10 mouse cellular contexts compared by ENCODE assay signal in the genomic region with DNA sequence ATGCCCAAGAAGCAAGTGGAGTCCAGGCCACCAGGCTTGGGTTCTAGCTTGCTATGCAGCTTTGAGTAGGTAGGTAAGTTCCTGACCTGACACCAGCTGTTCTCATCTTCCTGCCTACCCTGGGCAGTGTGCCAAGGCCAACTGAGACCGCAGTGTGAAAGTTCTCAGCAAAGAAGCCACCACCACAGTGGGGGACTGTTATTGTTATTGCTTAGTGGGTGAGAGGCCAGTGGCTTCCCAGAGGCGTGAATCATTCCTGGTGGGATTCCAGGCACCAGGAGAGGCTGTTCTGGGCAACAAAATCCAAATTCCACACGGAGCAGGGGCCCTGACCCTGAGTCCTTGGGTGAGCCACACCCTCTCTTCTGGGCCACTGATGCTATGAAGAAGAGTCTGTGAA. TPM values are rescaled to one million over a fixed set of nuclear protein-coding genes. Genes with fewer than 3 reads are reported as not detected.
DNase-seq lines count a peak whose midpoint lies in the region; ATAC-seq and TF ChIP-seq lines count a peak whose summit lies in the region.
"Had no signal": no experiment of that assay in that cellular context is flagged by ENCODE, and none has a peak within 500 bp of the region (broad histone marks: within the 10 kb centered on the region; RNA-seq: fewer than 3 reads in every experiment).

No protein-coding gene starts in this region.

- DNase-seq in heart, adult 11 months, result peak; percentile 96
- no peak for DNase-seq in heart, embryonic 10.5 days (ENCODE audit: low spot score)
- peak; percentile 84 for DNase-seq in 3134 (ENCODE audit: extremely low read depth, insufficient read length, low spot score)
- peak; percentile 59 to 64 for DNase-seq in adrenal gland, postnatal 36 days
- peak; percentile 29 for DNase-seq in lung, embryonic 14.5 days
- DNase-seq in left cerebral cortex, postnatal 36 days (ENCODE audit: low spot score in 2 of 2), result no peak
- DNase-seq in forebrain, embryonic 11.5 days (ENCODE audit: low spot score), result no peak
- DNase-seq: liver, embryonic 13.5 days had no signal

- H3K36me3 ChIP-seq in heart, embryonic 10.5 days, result no peaks in the 10 kb centered on the region
- no peaks in the 10 kb centered on the region for H3K36me3 ChIP-seq in lung, embryonic 14.5 days (ENCODE audit: insufficient read depth)
- no peaks in the 10 kb centered on the region for H3K36me3 ChIP-seq in forebrain, embryonic 11.5 days (ENCODE audit: control insufficient read depth, insufficient read depth, low read length)
- H3K36me3 ChIP-seq: G1E; liver, embryonic 13.5 days had no signal

- ATAC-seq in lung, embryonic 14.5 days (ENCODE audit: insufficient read depth), result no peak
- ATAC-seq in erythroid progenitor cell, adult 5-6 weeks (replicated peaks; ENCODE audit: low FRiP score, poor library complexity, severe bottlenecking), result no peak
- no peak for ATAC-seq in forebrain, embryonic 11.5 days (replicated peaks; ENCODE audit: low FRiP score)

- H3K27ac ChIP-seq in heart, embryonic 10.5 days, result no peak overlapping the region
- H3K27ac ChIP-seq in lung, embryonic 14.5 days (ENCODE audit: low read depth), result no peak overlapping the region
- no peak overlapping the region for H3K27ac ChIP-seq in forebrain, embryonic 11.5 days (ENCODE audit: low read depth, low read length)
- H3K27ac ChIP-seq: liver, embryonic 13.5 days had no signal

- H3K4me3 ChIP-seq in heart, embryonic 10.5 days, result no peak overlapping the region
- H3K4me3 ChIP-seq in lung, embryonic 14.5 days (ENCODE audit: low read depth, low read length), result no peak overlapping the region
- H3K4me3 ChIP-seq in forebrain, embryonic 11.5 days (ENCODE audit: low read depth, low read length), result no peak overlapping the region
- H3K4me3 ChIP-seq: liver, embryonic 13.5 days had no signal

- H3K4me2 ChIP-seq in lung, embryonic 14.5 days, result no peak overlapping the region
- no peak overlapping the region for H3K4me2 ChIP-seq in forebrain, embryonic 11.5 days (ENCODE audit: low read depth, low read length, severe bottlenecking)
- H3K4me2 ChIP-seq: liver, embryonic 13.5 days had no signal

- 51% methylated on average over 3 of the region's 3 CpGs for WGBS in heart, embryonic 10.5 days
- WGBS in lung, embryonic 14.5 days, result 35% methylated on average over 3 of the region's 3 CpGs
- 56% methylated on average over 3 of the region's 3 CpGs for WGBS in forebrain, embryonic 11.5 days

- intact Hi-C loops in left cerebral cortex, postnatal 36 days (cut with DNase I), result no loop called here

- TF ChIP-seq CTCF in lung, embryonic 14.5 days (IDR thresholded peaks at IDR 0.05; ENCODE audit: low read depth), result no peak

- H3K9me3 ChIP-seq in heart, embryonic 10.5 days, result no peaks in the 10 kb centered on the region; the same call in 1 of the 2 replicates
- no peaks in the 10 kb centered on the region for H3K9me3 ChIP-seq in lung, embryonic 14.5 days (ENCODE audit: low read depth, low read length)
- no peaks in the 10 kb centered on the region for H3K9me3 ChIP-seq in forebrain, embryonic 11.5 days (ENCODE audit: control insufficient read depth, low read length)
- H3K9me3 ChIP-seq: G1E; liver, embryonic 13.5 days had no signal

- H3K27me3 ChIP-seq in heart, embryonic 10.5 days (ENCODE audit: insufficient read depth, poor library complexity, severe bottlenecking), result no peaks in the 10 kb centered on the region
- no peaks in the 10 kb centered on the region for H3K27me3 ChIP-seq in lung, embryonic 14.5 days (ENCODE audit: insufficient read depth, low read length)
- no peaks in the 10 kb centered on the region for H3K27me3 ChIP-seq in forebrain, embryonic 11.5 days (ENCODE audit: control insufficient read depth, insufficient read depth, low read length)
- H3K27me3 ChIP-seq: liver, embryonic 13.5 days had no signal

- no peak overlapping the region for H3K9ac ChIP-seq in lung, embryonic 14.5 days
- H3K9ac ChIP-seq in forebrain, embryonic 11.5 days (ENCODE audit: low read length), result no peak overlapping the region
- H3K9ac ChIP-seq: liver, embryonic 13.5 days had no signal

- 0 out of 2 replicates have a peak, but pooled peaks cover 3% of the 10 kb centered on the region for H3K4me1 ChIP-seq in heart, embryonic 10.5 days
- no peaks in the 10 kb centered on the region for H3K4me1 ChIP-seq in lung, embryonic 14.5 days (ENCODE audit: insufficient read depth)
- H3K4me1 ChIP-seq in forebrain, embryonic 11.5 days (replicated peaks; ENCODE audit: control insufficient read depth, insufficient read depth, low read length), result no peaks in the 10 kb centered on the region
- H3K4me1 ChIP-seq: liver, embryonic 13.5 days had no signal

RNA-seq across cellular contexts. Expression of a gene that starts 19.8 kb away (rescaled TPM):
- polyA plus RNA-seq in heart, embryonic 10.5 days (2016; fragmentation: Nextera tagmentation; extraction: Ambion mirVana), result 0.28 TPM in 1 of 2 replicates, not detected in the other
- total RNA-seq in adrenal gland, postnatal 36 days (2021), result under 1 TPM in 1 of 2 experiments, not detected in 1; 0.63 TPM
- polyA plus RNA-seq in lung, embryonic 14.5 days (2014; fragmentation: Nextera tagmentation; extraction: Ambion mirVana), result 0.39 and 0.68 TPM in 2 replicates
- total RNA-seq in left cerebral cortex, postnatal 36 days (2021), result under 1 TPM; 0.17 to 0.23 TPM
- total RNA-seq in erythroid progenitor cell, adult 5-6 weeks (2015; ENCODE audit: low replicate concordance), result 1.4 TPM in 1 of 2 replicates, not detected in the other
- not detected in 2 replicates for total RNA-seq in erythroid progenitor cell, adult 5-6 weeks (2017; ENCODE audit: low replicate concordance)
- polyA plus RNA-seq in forebrain, embryonic 11.5 days (2014; fragmentation: Nextera tagmentation; extraction: Ambion mirVana), result 0.25 and 0.32 TPM in 2 replicates
- total RNA-seq: G1E had no signal
- polyA plus RNA-seq: G1E had no signal

RNA-seq across cellular contexts. Expression of a gene that starts 50.8 kb away (rescaled TPM):
- 5.1 and 8.2 TPM in 2 replicates for polyA plus RNA-seq in heart, embryonic 10.5 days (2016; fragmentation: Nextera tagmentation; extraction: Ambion mirVana)
- 1 to 10 TPM; 3.6 to 4.9 TPM for total RNA-seq in adrenal gland, postnatal 36 days (2021)
- polyA plus RNA-seq in lung, embryonic 14.5 days (2014; fragmentation: Nextera tagmentation; extraction: Ambion mirVana), result 9.5 and 9.9 TPM in 2 replicates
- total RNA-seq in left cerebral cortex, postnatal 36 days (2021), result 1 to 10 TPM; 1.5 to 1.6 TPM
- 6.3 and 9.4 TPM in 2 replicates for total RNA-seq in erythroid progenitor cell, adult 5-6 weeks (2015; ENCODE audit: low replicate concordance)
- 0.98 and 4.9 TPM in 2 replicates for total RNA-seq in erythroid progenitor cell, adult 5-6 weeks (2017; ENCODE audit: low replicate concordance)
- 8.1 and 10.1 TPM in 2 replicates for polyA plus RNA-seq in forebrain, embryonic 11.5 days (2014; fragmentation: Nextera tagmentation; extraction: Ambion mirVana)

RNA-seq across cellular contexts. Expression of a gene that starts 52.6 kb away (rescaled TPM):
- polyA plus RNA-seq in heart, embryonic 10.5 days (2016; fragmentation: Nextera tagmentation; extraction: Ambion mirVana), result not detected in 2 replicates
- not detected for total RNA-seq in adrenal gland, postnatal 36 days (2021)
- not detected in 2 replicates for polyA plus RNA-seq in lung, embryonic 14.5 days (2014; fragmentation: Nextera tagmentation; extraction: Ambion mirVana)
- total RNA-seq in left cerebral cortex, postnatal 36 days (2021), result under 1 TPM in 1 of 2 experiments, not detected in 1; 0.54 TPM
- not detected in 2 replicates for total RNA-seq in erythroid progenitor cell, adult 5-6 weeks (2015; ENCODE audit: low replicate concordance)
- total RNA-seq in erythroid progenitor cell, adult 5-6 weeks (2017; ENCODE audit: low replicate concordance), result not detected in 2 replicates
- not detected in 2 replicates for polyA plus RNA-seq in forebrain, embryonic 11.5 days (2014; fragmentation: Nextera tagmentation; extraction: Ambion mirVana)
- total RNA-seq: G1E had no signal
- polyA plus RNA-seq: G1E; liver, embryonic 13.5 days had no signal

Comparison
In these comparisons a context has a peak if more than half of its experiments do, and no peak if none do; other contexts are left out.
1. DNase-seq: peak in heart, adult 11 months (single experiment), 3134 (single experiment), adrenal gland, postnatal 36 days (2 of 2) and lung, embryonic 14.5 days (single experiment); none in heart, embryonic 10.5 days (single experiment), left cerebral cortex, postnatal 36 days (0 of 2) and forebrain, embryonic 11.5 days (single experiment).